Mouse (Mus musculus): ENCODE data around the gene Miip. TPM values are rescaled to one million over a fixed set of nuclear protein-coding genes. Genes with fewer than 3 reads are reported as not detected.

Miip gene
- 10 to 100 TPM; 88.4 to 90.0 TPM for polyA plus RNA-seq (2017; shearing (Covaris generic))

GRCm38 (mm10) chr4:147868450-147869031, at the start of gene Miip, which contains the start of gene Fv1:
TSS of gene Miip (minus strand) at chr4:147868816.
TSS of gene Fv1 (plus strand) at chr4:147868979.

DNA sequence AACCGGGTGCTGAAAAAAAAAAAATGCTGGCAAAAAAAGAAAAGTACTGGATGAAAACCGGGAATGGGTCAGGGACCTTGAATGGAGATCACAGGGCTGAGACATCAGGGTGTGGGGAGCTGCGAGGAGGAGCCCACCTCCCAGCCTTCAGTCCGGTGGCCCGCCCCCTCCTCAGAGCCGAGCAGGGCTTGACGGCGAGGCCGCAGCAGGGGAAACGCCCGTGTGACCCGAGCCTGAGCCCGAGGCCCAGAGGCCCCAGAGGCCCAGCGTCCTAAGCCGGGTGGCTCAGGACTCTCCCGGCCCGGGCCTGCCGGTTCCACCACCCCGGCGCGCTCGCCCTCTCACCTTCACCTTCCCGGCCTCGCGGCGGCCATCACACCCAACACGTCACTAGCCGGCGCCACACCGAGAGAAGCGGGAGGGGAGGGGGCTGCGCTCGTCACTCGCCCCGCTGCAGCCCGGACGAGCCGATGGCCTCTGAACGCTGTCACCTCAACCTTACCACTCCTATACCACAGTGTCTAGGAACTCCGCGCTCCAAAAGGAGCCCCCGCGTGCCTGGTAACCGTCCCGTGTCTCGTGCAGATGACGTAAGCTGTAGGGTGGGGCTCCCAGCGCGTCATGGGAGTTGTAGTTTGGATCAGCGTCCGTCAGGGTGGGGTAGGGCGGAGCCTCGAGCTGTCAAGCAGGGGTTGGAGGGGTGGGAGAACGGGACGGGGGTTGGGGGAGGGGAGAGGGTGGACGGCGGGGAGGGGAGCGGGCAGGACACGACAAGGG, 35.9 kb upstream of the Miip start, which contains the start of gene Mfn2:
Mfn2 (minus strand) TSS at position 392 of the 777 bp plus-strand sequence.

GRCm38 (mm10) chr4:147847614-147848583, 20.7 kb downstream of the Miip start, which contains the start of gene Zfp933:
TSS of gene Zfp933 (minus strand) at chr4:147848366.

Other genes starting within 250 kb of the Miip start
- gene Zfp979, start 226.3 kb downstream of the Miip start, polyA plus RNA-seq (2017; shearing (Covaris generic)): 1 to 10 TPM in 1 of 2 experiments, under 1 TPM in 1; 0.27 to 1.1 TPM
- gene Zfp534, start 166.3 kb downstream of the Miip start, polyA plus RNA-seq (2017; shearing (Covaris generic)): under 1 TPM in 1 of 2 experiments, not detected in 1; 0.21 TPM
- gene Zfp984, start 59.0 kb downstream of the Miip start, polyA plus RNA-seq (2017; shearing (Covaris generic)): 10 to 100 TPM; 19.0 to 33.3 TPM
- gene Zfp933, start 20.4 kb downstream of the Miip start, polyA plus RNA-seq (2017; shearing (Covaris generic)): 1 to 10 TPM; 3.5 to 7.6 TPM
- gene Fv1, start 163 bp upstream of the Miip start, polyA plus RNA-seq (2017; shearing (Covaris generic)): 1 to 10 TPM; 2.9 to 5.1 TPM
- gene Mfn2, start 35.9 kb upstream of the Miip start, polyA plus RNA-seq (2017; shearing (Covaris generic)): 10 to 100 TPM; 31.2 to 37.0 TPM
- gene Plod1, start 68.0 kb upstream of the Miip start, polyA plus RNA-seq (2017; shearing (Covaris generic)): 1 to 10 TPM; 3.7 to 6.4 TPM
- 100 to 1,000 TPM in 1 of 2 experiments, 10 to 100 TPM in 1; 87.3 to 120 TPM for gene 2510039O18Rik, start 72.1 kb upstream of the Miip start, polyA plus RNA-seq (2017; shearing (Covaris generic))
- gene Nppb, start 117.0 kb upstream of the Miip start, polyA plus RNA-seq (2017; shearing (Covaris generic)): not detected
- gene Nppa, start 131.9 kb upstream of the Miip start, polyA plus RNA-seq (2017; shearing (Covaris generic)): not detected
- 1 to 10 TPM; 3.8 to 4.6 TPM for gene Clcn6, start 170.0 kb upstream of the Miip start, polyA plus RNA-seq (2017; shearing (Covaris generic))
- gene Mthfr, start 170.3 kb upstream of the Miip start, polyA plus RNA-seq (2017; shearing (Covaris generic)): 10 to 100 TPM in 1 of 2 experiments, 1 to 10 TPM in 1; 7.2 to 14.7 TPM
- gene Agtrap, start 219.2 kb upstream of the Miip start, polyA plus RNA-seq (2017; shearing (Covaris generic)): 10 to 100 TPM; 15.2 to 22.8 TPM

Data from activated CD4-positive, CD25-positive, alpha-beta regulatory T cell (primary cell).